Mouse (Mus musculus) WW6 (cell line): ENCODE measurements around the gene Grk2.
A peak's percentile ranks its signal among the peaks of the same experiment; 100 is the strongest.

ENCODE experiments used
- DNase-seq: peaks from one replicate; pipeline ENCODE4 v3.0.0-alpha.2; 2013; ENCODE audit warnings: low read depth, low spot score

Gene Grk2

GRCm38 (mm10) chr19:4306190-4306577, at the start of gene Grk2:
Gene Grk2 (minus strand): TSS chr19:4306222.
- no peak for DNase-seq

DNA sequence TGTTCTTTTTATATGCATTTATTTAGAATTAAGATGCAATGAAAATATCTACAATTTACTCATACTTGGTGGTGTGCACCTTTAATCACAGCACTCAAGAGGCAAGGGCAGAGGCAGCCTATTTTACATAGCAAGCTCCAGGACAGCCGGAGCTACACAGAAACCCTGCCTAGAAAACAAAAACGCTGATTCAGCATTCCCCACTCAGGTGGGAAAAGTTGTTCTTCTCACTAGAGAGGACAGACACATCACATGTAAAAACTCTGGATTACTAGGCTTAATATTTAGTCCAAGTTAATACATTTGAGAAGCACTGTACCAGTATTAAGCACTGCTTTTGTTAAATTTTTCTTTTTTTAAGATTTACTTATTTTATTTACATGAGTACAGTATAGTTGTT, 43.4 kb upstream of the Grk2 start:
- DNase-seq = no peak

DNA sequence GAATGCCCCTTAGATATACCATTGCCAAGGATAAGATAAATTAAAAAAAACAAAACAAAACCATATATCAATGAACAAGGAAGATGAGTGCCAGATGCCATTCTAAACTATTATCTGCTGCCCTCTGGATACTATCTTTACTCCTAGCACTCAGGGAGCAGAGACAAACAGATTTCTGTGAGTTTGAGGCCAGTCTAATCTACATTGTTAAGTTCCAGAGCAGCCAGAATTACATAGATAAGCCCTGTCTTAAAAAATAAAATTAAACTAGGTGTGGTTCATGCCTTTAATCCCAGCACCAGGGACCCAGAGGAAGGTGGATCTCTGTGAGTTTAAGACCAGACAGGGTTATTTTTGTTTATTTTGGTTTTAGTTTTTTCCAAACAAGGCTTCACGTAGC, 40.5 kb upstream of the Grk2 start:
- DNase-seq = no peak

GRCm38 (mm10) chr19:4338162-4338561, 32.1 kb upstream of the Grk2 start:
- no peak for DNase-seq

DNA sequence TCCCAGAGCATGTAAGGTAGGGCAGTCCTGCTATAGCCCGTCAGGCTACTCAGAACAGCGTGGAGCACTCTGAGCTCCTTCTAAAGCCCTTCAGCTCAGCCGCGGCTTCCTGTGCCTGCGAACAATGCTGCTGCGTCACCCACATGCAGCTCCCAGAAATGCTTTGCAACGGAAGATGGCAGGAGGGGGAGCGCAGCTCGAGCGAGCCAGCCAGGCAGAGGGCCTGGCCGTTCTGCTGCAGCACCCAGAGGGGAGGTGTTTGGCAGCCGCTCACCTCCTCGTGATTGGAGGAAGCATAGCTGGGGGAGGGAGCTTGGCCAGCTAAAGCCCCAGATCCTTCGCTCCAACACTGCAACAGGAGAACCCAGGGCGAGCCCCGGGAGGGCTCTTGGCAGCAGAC, 27.8 kb upstream of the Grk2 start:
- peak; percentile 69 for DNase-seq

- DNase-seq = no peak
Observed at GRCm38 (mm10) chr19:4333100-4333775, 27.2 kb upstream of the Grk2 start.

GRCm38 (mm10) chr19:4332653-4333052, 26.6 kb upstream of the Grk2 start:
- DNase-seq = no peak

DNA sequence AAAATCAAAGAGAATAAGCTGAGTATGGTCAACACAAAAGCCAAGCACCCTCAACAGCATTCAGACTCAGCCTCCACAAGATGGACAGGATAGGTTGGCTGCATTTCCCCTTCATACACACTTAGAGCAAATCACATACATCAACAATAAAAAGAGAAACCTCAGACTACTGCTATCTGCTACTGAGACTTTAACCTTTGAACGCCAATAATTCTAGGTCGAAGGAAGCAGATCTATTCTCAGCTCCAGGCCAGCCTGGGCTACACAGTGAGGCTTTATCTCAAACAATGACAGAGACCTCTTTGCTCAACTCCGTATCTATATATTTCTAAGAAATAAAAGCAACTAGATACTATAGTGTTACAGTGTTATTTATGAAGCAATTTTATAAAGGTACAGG, 25.3 kb upstream of the Grk2 start:
- no peak for DNase-seq

DNA sequence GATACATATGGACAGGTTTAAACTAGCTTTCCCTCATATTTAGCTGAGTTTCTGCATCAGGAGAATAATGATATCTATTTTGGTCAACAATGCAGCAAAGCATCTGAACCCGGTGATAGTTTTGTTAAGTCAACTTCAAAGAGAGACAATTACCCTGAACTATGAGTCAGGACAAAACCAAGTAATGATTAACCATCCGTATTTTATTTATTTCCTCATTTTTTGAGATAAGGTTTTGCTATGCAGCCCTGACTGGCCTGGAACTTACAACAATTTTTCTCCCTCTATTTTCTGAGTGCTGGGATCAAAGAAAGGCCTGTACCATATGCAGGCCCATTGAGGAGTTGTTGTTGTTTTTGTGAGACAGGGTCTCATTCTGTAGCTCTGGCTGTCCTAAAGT, 24.6 kb upstream of the Grk2 start:
- no peak for DNase-seq

DNA sequence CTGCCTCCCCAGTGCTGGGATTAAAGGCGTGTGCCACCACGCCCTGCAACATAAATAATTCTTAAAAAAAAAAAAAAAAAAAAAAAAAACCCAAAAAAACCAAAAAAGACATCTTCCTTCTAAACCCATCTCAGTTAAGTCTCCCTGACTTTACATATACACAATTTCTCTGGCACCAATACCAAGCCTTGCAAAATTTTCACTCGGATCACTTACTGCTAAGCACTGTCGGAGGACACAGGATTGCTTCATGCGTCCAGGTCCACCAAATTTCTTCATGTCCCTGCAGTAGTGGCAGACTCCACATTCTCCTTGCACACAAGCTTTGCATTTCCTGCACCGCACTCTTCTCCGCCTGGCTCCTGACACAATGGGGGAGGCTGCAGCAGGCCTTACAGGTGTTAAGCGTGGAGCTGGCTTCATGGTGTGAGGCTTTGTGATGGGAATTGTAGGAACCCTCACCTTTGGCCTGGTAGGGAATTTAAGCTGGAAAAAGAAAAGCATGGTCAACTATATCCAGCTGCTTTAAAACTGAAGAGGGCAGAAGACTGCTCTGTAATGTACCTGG, 22.8 kb upstream of the Grk2 start:
- DNase-seq = no peak

DNA sequence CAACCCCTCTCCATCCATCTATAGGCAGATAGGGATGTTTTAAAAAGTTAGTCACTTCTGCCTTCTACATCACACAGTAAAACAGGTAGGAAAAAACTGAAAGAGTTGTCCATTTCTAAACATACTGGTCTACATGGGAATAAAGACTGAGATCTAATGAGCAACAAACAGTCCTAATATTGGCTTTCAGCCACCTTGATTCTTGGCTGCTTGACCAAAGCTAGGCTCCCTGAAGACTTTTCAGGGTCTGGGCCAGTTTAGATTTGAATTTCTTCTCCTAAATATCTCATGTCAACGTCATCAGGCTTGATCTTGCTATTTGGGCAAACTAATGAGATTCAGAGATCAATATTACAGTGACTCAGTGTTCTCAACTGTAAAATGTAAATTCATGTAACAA, 20.9 kb upstream of the Grk2 start:
- no peak for DNase-seq

GRCm38 (mm10) chr19:4326106-4326505, 20.1 kb upstream of the Grk2 start:
- no peak for DNase-seq

- DNase-seq = no peak
Observed at GRCm38 (mm10) chr19:4322134-4322533, 16.1 kb upstream of the Grk2 start.

DNA sequence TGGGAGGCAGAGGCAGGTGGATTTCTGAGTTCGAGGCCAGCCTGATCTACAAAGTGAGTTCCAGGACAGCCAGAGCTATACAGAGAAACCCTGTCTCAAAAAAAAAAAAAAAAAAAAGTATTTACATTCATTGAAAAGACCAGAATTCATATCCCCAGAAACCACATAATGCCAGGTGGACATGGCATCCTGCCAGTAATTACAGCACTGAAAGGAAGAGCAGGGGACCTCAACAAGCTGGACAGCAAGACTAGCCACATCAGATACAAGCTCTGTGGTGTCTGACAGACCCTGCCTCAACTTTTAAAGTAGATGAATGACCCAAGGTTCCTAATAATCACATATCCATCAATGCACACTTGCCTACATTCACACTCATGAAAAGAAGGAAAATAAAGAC, 15.6 kb upstream of the Grk2 start:
- no peak for DNase-seq

GRCm38 (mm10) chr19:4319272-4319671, 13.2 kb upstream of the Grk2 start:
- DNase-seq = no peak

- no peak for DNase-seq
Observed at GRCm38 (mm10) chr19:4317181-4317580, 11.2 kb upstream of the Grk2 start.

GRCm38 (mm10) chr19:4315223-4315944, 9.4 kb upstream of the Grk2 start:
- DNase-seq = no peak

DNA sequence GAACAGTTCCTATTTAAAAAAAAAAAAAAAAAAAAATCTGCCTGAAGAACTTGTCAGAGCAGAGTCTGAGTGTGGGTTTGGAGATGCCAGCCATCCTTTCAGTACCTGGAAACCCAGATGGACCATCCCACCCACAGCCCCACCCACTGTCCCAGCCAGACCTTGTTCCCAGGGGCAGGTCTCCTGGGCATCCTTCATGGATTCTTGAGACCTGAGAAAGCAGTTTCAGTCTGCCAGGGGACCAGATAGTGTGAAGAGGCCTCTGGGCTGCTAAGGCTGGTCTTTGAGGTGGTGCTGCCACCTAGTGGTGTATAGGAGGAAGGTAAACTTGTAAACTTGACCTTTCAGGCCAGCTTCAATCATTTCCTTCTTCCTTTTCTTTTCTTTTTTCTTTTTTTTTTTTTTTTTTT, 3.8 kb upstream of the Grk2 start:
- DNase-seq = no peak

- no peak for DNase-seq
Observed at GRCm38 (mm10) chr19:4309302-4309701, 3.3 kb upstream of the Grk2 start.

- DNase-seq = no peak
Observed at GRCm38 (mm10) chr19:4305491-4306189, 382 bp downstream of the Grk2 start.

DNA sequence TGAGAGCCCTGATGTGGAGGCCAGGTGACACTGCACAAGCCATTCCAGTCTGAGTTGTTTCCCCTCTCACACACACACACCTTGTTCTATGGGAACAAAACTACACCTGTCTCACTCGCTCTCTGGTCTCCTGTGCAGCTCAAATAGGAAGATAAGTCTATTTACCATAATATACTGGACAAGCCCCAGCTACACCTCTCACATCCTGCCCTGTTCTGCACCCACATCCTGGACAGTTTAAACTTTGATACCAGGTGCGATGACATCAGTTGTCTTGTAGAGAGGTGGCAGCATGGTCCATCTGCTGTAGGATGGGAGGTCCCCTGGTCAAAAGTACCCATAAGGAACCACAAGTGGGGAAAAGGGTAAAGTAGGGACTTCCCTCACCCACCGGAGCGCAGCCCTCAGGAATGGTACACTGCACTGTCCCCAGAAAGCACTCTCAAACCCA, 1.1 kb downstream of the Grk2 start:
- DNase-seq = no peak

- no peak for DNase-seq
Observed at GRCm38 (mm10) chr19:4304251-4304821, 1.7 kb downstream of the Grk2 start.
